Mouse (Mus musculus) hindbrain, embryonic 15.5 days (tissue): ENCODE measurements at regions not wholly inside any gene's neighbourhood (a gene's known extent, or its start where the extent isn't known, plus 50 kb on each side); places are given as distances from the start of the nearest gene placed in this dataset.

ENCODE experiments used
- ATAC-seq: fragments of 200-750 bp; cut with Nextera tagmentation; 2 replicates; pipeline ENCODE4 v1.8.0; 2017; ENCODE audit warnings: low read depth, moderate number of reproducible peaks, moderate TSS enrichment; ENCODE audit not compliant: low FRiP score
- H3K27ac ChIP-seq: fragments of 300-500 bp; sonication (generic); replicated peaks from 2 replicates; pipeline ENCODE4 v1.5.1; 2015; ENCODE audit warnings: mild to moderate bottlenecking, inconsistent platforms
- H3K27me3 ChIP-seq: fragments of 300-500 bp; sonication (generic); 2 replicates; pipeline ENCODE4 v1.6.1; 2015; ENCODE audit warnings: control low read depth, inconsistent platforms
- H3K36me3 ChIP-seq: fragments of 300-500 bp; sonication (generic); 2 replicates; pipeline ENCODE4 v1.6.1; 2015; ENCODE audit warnings: control low read depth, inconsistent platforms
- H3K4me1 ChIP-seq: fragments of 300-500 bp; sonication (generic); replicated peaks from 2 replicates; pipeline ENCODE4 v1.6.1; 2015; ENCODE audit warnings: control low read depth, inconsistent platforms
- H3K4me2 ChIP-seq: fragments of 300-500 bp; sonication (generic); 2 replicates; pipeline ENCODE4 v1.6.1; 2015; ENCODE audit warnings: moderate library complexity, mild to moderate bottlenecking, inconsistent platforms
- H3K4me3 ChIP-seq: fragments of 300-500 bp; sonication (generic); 2 replicates; pipeline ENCODE4 v1.5.1; 2015; ENCODE audit warnings: mild to moderate bottlenecking, inconsistent platforms
- H3K9ac ChIP-seq: fragments of 300-500 bp; sonication (generic); 2 replicates; pipeline ENCODE4 v1.6.1; 2015; ENCODE audit warnings: inconsistent platforms
- H3K9me3 ChIP-seq: fragments of 300-500 bp; sonication (generic); 2 replicates; pipeline ENCODE4 v1.6.1; 2016; ENCODE audit warnings: control low read depth, inconsistent platforms
- WGBS: fragments of 180-500 bp; shearing (Covaris S2); methylation state at CpG from one replicate; pipeline ENCODE4 v1.1.7; 2015; 5-methylcytosine and 5-hydroxymethylcytosine counted together

- H3K4me3 ChIP-seq = no peak overlapping the region
- no peak overlapping the region for H3K4me2 ChIP-seq
- no peak for ATAC-seq
- H3K9ac ChIP-seq = no peak overlapping the region
- no peaks in the 10 kb centered on the region for H3K36me3 ChIP-seq
- 78% methylated on average over 7 of the region's 7 CpGs for WGBS
- no peaks in the 10 kb centered on the region for H3K9me3 ChIP-seq
- no peaks in the 10 kb centered on the region for H3K27me3 ChIP-seq
- H3K27ac ChIP-seq = no peak overlapping the region
- H3K4me1 ChIP-seq = no peaks in the 10 kb centered on the region
Observed at GRCm38 (mm10) chr4:40351648-40352047, 72.4 kb upstream of the Ndufb6 start.

DNA sequence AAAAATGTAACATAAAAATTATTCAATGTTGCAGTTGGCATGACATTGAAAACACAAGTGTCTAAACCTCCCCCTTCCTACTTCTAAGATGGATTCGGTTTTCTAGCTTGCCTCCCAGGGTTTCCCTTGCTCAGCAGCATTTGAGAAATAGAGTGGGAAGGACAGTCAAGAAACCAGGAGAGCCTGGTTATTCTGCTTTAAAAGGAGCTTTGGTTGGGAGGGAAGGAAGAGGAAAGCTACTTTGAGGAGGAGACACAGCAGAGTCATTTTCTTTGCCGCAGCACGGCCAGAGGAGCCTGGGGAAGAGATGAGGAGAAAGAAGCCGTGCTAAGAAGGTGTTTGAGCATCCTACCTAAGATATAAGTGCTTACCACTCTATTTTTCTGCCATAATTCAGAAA, 71.9 kb upstream of the Ndufb6 start:
- Histone ChIP-seq H3K27me3 (no peaks in the 10 kb centered on the region), H3K4me3 (no peak overlapping the region), H3K9me3 (no peaks in the 10 kb centered on the region), H3K9ac (no peak overlapping the region), H3K36me3 (no peaks in the 10 kb centered on the region), H3K4me1 (no peaks in the 10 kb centered on the region), H3K27ac (no peak overlapping the region), H3K4me2 (no peak overlapping the region)
- WGBS = 88% methylated on average over 4 of the region's 4 CpGs
- ATAC-seq = no peak

DNA sequence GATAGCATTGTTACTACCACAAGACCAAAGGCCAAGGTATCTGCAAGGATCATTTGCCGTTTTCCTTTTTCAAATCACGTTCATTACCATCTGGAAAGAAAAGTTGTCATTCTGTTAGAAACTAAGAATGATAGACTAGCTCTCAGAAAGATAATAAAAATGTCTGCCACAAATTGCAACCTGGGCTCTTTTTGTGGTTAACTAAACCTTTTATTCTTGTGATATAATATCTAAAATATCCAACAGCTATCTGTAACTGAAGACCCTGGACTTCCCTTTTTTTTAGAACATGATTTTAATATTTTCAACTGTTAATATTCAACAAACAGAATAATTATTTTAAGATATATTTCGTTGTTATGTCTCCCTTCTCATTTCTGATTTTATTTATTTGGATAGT, 66.6 kb upstream of the Ndufb6 start:
- WGBS = 73% methylated on average over 3 of the region's 3 CpGs
- no peak for ATAC-seq

GRCm38 (mm10) chr4:40342181-40342580, 63.0 kb upstream of the Ndufb6 start:
- Histone ChIP-seq H3K4me1 (no peaks in the 10 kb centered on the region), H3K9ac (no peak overlapping the region), H3K27me3 (no peaks in the 10 kb centered on the region), H3K36me3 (no peaks in the 10 kb centered on the region), H3K9me3 (no peaks in the 10 kb centered on the region), H3K4me2 (no peak overlapping the region), H3K4me3 (no peak overlapping the region), H3K27ac (no peak overlapping the region)
- no peak for ATAC-seq
- 84% methylated on average over 3 of the region's 3 CpGs for WGBS

More for the DNA sequence above, 66.6 kb upstream of the Ndufb6 start:
- Histone ChIP-seq H3K9ac (no peak overlapping the region), H3K27me3 (no peaks in the 10 kb centered on the region), H3K4me2 (no peak overlapping the region), H3K4me1 (no peaks in the 10 kb centered on the region), H3K9me3 (no peaks in the 10 kb centered on the region), H3K4me3 (no peak overlapping the region), H3K36me3 (no peaks in the 10 kb centered on the region), H3K27ac (no peak overlapping the region)

- no peaks in the 10 kb centered on the region for H3K36me3 ChIP-seq
- no peak overlapping the region for H3K4me3 ChIP-seq
- ATAC-seq = no peak
- H3K9ac ChIP-seq = no peak overlapping the region
- no peaks in the 10 kb centered on the region for H3K9me3 ChIP-seq
- H3K4me1 ChIP-seq = no peaks in the 10 kb centered on the region
- H3K4me2 ChIP-seq = no peak overlapping the region
- 42% methylated on average over 1 of the region's 1 CpGs for WGBS
- H3K27ac ChIP-seq = no peak overlapping the region
- no peaks in the 10 kb centered on the region for H3K27me3 ChIP-seq
Observed at GRCm38 (mm10) chr4:40334841-40335240, 55.6 kb upstream of the Ndufb6 start.

DNA sequence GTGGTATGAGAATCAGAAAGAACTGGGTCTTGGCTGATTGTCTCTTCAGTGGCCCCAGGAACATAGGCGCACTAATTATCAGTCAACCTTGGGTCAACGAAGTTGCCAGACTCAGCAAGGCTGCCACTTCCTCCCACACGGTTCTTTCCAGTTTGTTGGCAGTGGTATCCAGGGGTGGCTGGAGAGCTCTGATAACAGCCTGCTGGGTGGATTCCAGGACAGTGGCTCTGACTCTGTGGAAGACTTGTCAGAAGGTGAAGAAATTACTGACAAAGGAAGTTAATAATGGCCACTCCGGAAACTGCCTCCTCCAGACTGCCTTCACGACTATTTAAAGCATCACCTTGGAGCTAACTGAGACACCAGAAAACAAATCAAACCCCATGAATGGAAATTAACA, 50.5 kb upstream of the Ndufb6 start:
- Histone ChIP-seq H3K4me2 (no peak overlapping the region), H3K4me1 (no peaks in the 10 kb centered on the region), H3K27me3 (no peaks in the 10 kb centered on the region), H3K4me3 (no peak overlapping the region), H3K27ac (no peak overlapping the region), H3K9ac (no peak overlapping the region), H3K9me3 (no peaks in the 10 kb centered on the region), H3K36me3 (no peaks in the 10 kb centered on the region)
- ATAC-seq = no peak
- WGBS = 66% methylated on average over 5 of the region's 5 CpGs
